Mouse (Mus musculus): ENCODE data around the gene Dhx8. TPM values are rescaled to one million over a fixed set of nuclear protein-coding genes. Genes with fewer than 3 reads are reported as not detected.

Gene Dhx8
- total RNA-seq (2023), result 74.8 TPM

DNA sequence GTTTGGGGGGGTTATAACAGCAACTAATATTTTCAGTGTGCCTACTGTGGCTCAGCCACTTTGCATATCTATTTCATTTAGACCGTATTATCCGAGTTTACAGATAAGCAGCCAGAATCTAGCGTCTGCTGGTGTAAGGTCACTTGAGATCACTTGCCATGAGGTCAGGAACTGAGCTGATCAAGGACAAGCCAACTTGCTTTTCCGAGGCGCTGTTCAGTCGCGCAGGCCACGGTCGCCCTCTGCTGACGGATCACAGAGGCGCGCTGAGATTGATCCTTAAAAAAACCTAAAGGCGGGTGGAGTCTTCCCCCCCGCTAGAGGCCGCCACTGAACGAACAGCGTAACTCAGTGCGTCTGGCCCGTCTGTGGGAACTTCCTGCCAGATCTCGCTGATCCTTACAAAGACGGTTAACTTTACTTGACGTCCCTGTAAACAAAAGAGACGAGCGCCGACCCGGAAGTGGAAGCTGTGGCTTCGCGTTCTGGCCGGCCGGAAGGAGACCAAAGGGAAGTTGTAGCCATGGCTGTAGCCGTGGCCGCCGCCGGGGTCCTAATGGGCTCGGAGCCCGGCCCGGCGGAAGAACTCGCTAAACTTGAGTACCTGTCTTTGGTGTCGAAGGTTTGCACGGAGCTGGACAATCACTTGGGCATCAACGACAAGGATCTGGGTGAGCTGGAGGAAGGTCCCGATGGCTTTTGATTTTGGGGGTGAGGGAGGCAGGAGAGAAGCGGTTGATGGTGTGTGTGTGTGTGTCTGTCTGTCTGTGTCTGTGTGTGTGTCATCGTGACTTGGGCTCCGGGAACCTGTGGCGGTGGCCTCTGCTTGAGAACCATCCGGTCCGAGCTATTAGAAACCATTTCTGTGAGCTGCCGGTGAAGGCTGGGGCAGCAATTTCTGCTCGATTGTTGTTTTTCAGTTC is at the start of gene Dhx8:
Gene Dhx8, plus strand, starts transcription at position 402 of the 923 bp plus-strand sequence.

DNA sequence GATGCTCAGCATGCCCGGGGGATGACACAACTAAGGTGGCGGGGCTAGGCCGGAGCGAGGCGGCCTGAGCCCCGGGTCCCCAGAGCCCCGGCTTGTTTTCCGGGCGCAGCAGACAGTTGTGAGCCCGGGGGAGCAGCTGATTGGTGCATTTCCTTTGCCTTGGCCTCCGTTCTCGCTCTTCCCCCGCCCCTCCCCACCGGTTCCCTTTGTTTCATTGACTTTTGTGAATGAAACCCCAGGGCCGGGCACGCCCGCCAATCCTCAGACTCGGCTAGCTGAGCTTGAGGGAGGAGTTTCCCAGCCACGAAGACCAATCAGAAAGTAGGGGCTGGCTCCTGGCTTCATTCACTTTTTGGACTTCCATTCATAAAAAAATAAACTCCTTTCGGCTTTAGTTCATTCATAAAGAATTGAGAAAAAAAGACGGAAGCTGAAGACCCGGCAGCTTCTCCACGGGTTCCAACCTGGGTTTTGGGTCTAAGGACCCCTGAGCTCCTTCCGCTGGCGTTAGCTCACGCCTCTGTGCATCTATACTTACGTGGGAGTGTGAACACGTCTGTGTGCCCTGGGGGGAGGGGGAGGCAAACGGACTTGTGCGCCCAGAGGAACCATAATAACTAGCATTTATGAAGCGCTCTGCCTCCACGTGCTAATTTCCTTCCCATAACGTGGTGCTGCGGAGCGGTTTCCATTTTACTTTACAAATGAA is 52.6 kb downstream of the Dhx8 start, which contains the start of gene Etv4:
Gene Etv4, minus strand, starts transcription at position 229 of the 709 bp plus-strand sequence.

Other genes starting within 250 kb of the Dhx8 start
- 2.5 TPM for gene Brca1, start 181.0 kb upstream of the Dhx8 start, total RNA-seq (2023)
- 132 TPM for gene Nbr1, start 180.8 kb upstream of the Dhx8 start, total RNA-seq (2023)
- gene Tmem106a, start 150.7 kb upstream of the Dhx8 start, total RNA-seq (2023), result 7.7 TPM
- gene Gm11634, start 133.7 kb upstream of the Dhx8 start, total RNA-seq (2023), result not detected
- 33.6 TPM for gene Rdm1, start 105.7 kb upstream of the Dhx8 start, total RNA-seq (2023)
- gene Arl4d, start 67.4 kb upstream of the Dhx8 start, total RNA-seq (2023), result 4.0 TPM
- not detected for gene Etv4, start 52.5 kb downstream of the Dhx8 start, total RNA-seq (2023)
- gene Meox1, start 161.5 kb downstream of the Dhx8 start, total RNA-seq (2023), result not detected
- not detected for gene Sost, start 234.1 kb downstream of the Dhx8 start, total RNA-seq (2023)